Mouse (Mus musculus) brain, embryonic 14.5 days (tissue): Measurements from ENCODE around the gene BC030867.

ENCODE experiments used
- CTCF ChIP-seq: fragments of 200-500 bp; IDR thresholded peaks from 2 replicates; pipeline ENCODE4 v1.5.1; 2012; ENCODE audit warnings: inconsistent platforms, mild to moderate bottlenecking, moderate library complexity, borderline replicate concordance; ENCODE audit not compliant: insufficient read depth, insufficient read length; ENCODE audit errors: extremely low read depth
- POLR2A ChIP-seq: fragments of 200-500 bp; IDR thresholded peaks from 2 replicates; pipeline ENCODE4 v1.6.1; 2012; ENCODE audit warnings: mild to moderate bottlenecking, inconsistent platforms, borderline replicate concordance; ENCODE audit not compliant: poor library complexity, insufficient read depth, insufficient read length, severe bottlenecking; ENCODE audit errors: extremely low read depth

DNA sequence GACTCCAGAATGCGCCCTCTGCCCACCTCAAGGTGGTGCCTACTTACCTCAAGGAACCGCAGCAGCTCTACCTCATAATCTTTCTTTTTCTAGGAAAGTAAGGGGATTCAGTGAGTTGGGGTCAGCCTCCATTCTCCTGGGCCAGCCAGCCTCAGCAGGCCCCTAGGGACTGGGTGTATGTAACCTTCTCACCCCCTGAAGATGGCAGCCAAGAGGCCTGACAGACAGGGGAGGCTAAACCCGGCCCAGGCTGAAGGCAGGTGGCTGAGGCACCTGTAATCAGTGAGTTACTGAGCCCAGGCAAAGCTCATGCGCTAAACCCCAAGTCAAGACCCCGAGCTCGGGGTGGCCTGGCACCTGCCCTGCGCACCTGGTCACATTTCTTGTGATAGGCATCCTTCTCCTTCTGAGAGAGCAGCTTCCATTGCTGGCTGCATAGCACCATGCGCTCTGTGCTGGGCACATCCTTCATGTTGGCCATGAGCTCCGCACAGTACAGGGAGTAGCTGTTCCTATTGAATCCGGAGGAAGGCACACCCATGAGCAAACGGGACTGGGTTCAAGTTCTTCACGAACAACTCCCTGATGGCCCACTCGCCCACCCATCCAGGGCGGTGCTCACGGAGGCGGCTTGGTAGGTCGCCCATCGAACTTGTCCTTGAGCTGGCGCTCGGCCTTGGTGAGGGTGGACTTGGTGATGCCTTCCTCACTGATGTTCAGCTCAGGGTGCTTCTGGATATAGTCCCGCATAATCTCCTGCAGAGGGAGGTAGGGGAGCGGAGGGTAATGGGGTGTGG is 61.3 kb downstream of the BC030867 start:
- TF ChIP-seq CTCF, result no peak
- no peak for TF ChIP-seq POLR2A
